Mouse (Mus musculus): ENCODE results near the gene Tssk2.

The Tssk2 gene

GRCm38 (mm10) chr16:17949421-17949877, 51.0 kb downstream of the Tssk2 start:
- DNase-seq, result no peak
